Mouse (Mus musculus): ENCODE results near the gene Tbc1d10a. TPM values are rescaled to one million over a fixed set of nuclear protein-coding genes. Genes with fewer than 3 reads are reported as not detected.

Gene Tbc1d10a
- total and polyA plus RNA-seq, 3 experiments = 23.0 to 27.4 TPM; not detected in 1

DNA sequence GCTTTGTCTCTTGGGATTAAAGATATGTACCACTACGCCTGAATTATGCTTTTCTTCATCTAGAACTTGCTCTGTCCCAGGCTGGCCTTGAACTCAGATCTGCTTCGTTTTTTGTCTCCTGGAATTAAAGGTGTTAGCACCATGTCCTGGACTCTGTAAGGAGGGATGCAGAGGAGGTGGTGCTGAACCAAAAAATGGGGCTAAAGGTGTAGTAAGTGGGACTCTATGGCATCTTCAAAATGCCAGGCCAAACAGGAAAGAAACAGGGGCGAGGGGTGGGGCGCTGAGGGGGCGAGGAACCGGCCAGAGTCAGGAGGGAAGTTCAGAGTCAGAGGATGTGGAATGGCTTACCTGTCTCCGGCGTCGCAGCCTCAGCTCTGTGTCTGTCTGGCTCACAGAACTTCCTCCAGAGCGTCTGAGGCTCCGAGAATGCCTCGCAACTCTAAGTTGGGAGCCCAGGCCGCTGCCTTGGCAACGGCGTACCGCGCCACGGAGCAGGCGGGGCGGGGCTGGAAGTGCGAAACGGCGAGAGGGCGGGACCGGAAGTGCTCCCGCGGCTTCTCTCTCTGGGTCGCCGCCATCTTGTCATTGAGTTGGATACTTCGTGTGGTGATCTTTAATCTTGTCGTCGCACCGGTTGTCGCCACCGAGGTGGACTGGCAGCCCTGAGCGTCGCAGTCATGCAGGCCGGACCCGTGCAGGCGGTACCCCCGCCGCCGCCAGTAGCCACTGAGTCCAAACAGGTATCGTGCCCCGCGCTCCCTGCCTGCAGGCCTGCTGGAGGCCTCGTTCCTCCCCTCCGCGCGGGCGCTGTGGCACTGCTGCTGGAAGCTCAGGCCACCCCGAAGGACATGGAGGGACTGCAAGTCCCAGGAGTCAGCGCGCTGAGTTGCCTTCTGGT, 26.5 kb upstream of the Tbc1d10a start, which contains the start of the genes Ccdc157 and Sf3a1 (continued):
- TF ChIP-seq ELF1 (IDR thresholded peaks at IDR 0.05; ENCODE audit: low read depth, low read length) = peak; percentile 88
- TF ChIP-seq MYB (IDR thresholded peaks at IDR 0.05; ENCODE audit: low read depth, low read length) = no peak
- TF ChIP-seq NELFE (IDR thresholded peaks at IDR 0.05; ENCODE audit: low read depth, low read length) = peak; percentile 97
- no peak for TF ChIP-seq CHD2 (IDR thresholded peaks at IDR 0.05; ENCODE audit: low read length)
- TF ChIP-seq GABPA (IDR thresholded peaks at IDR 0.05; ENCODE audit: low read depth, low read length) = no peak

GRCm38 (mm10) chr11:4160758-4161480, 25.7 kb upstream of the Tbc1d10a start:
- peaks cover 46% of the 10 kb centered on the region for H3K79me2 ChIP-seq (ENCODE audit: control insufficient read depth, insufficient read depth, low read length, poor library complexity)
- DNase-seq (ENCODE audit: low read depth, low spot score) = peak; percentile 62
- peak overlapping the region; percentile 76 for H3K27ac ChIP-seq (ENCODE audit: control insufficient read depth, low read depth, low read length)
- peaks cover 35 to 39% of the 10 kb centered on the region in 2 experiments for H3K36me3 ChIP-seq (ENCODE audit: control insufficient read depth in 1 of 2, insufficient read depth in 2 of 2, low read length in 2 of 2)
- H3K27me3 ChIP-seq (ENCODE audit: control insufficient read depth in 1 of 2, insufficient read depth in 2 of 2, low read length in 2 of 2) = no peaks in the 10 kb centered on the region
- TF ChIP-seq MXI1 (IDR thresholded peaks at IDR 0.05; ENCODE audit: low read depth, low read length) (peak; percentile 47; the same call in 1 of the 2 replicates), JUND (IDR thresholded peaks at IDR 0.05; ENCODE audit: low read depth, low read length) (no peak), CHD1 (IDR thresholded peaks at IDR 0.05; ENCODE audit: low read depth, low read length) (peak; percentile 82; the same call in 1 of the 2 replicates), TAL1 (IDR thresholded peaks at IDR 0.05; ENCODE audit: low read length) (peak; percentile 53), POLR2AphosphoS5 (IDR thresholded peaks at IDR 0.05; ENCODE audit: borderline replicate concordance, low read depth, low read length) (no peak), ZNF384 (IDR thresholded peaks at IDR 0.05; ENCODE audit: low read depth, low read length) (no peak), TCF12 (IDR thresholded peaks at IDR 0.05; ENCODE audit: low read depth, low read length) (no peak), SIN3A (IDR thresholded peaks at IDR 0.05; ENCODE audit: low read length) (no peak; the same call in 1 of the 2 replicates), USF2 (IDR thresholded peaks at IDR 0.05; ENCODE audit: borderline replicate concordance in 1 of 2, insufficient read depth in 1 of 2, low read depth in 1 of 2, low read length in 2 of 2) (no peak)
- peak overlapping the region; percentile 84 to 96 for H3K4me3 ChIP-seq (ENCODE audit: control insufficient read depth in 1 of 2, insufficient read depth in 1 of 2, low read depth in 2 of 2, low read length in 2 of 2)
- peak overlapping the region; percentile 93 for H3K9ac ChIP-seq (ENCODE audit: control insufficient read depth, low read depth, low read length, poor library complexity, severe bottlenecking)
- H3K4me1 ChIP-seq (ENCODE audit: control insufficient read depth in 1 of 2, insufficient read depth in 2 of 2, low read length in 2 of 2) = peaks cover 12 to 29% of the 10 kb centered on the region in 2 experiments
- H3K9me3 ChIP-seq (replicated peaks; ENCODE audit: insufficient read depth, low read length) = no peaks in the 10 kb centered on the region

GRCm38 (mm10) chr11:4164701-4165100, 21.9 kb upstream of the Tbc1d10a start:
- DNase-seq (ENCODE audit: low read depth, low spot score) = no peak
- Histone ChIP-seq H3K4me3 (ENCODE audit: control insufficient read depth in 1 of 2, insufficient read depth in 1 of 2, low read depth in 2 of 2, low read length in 2 of 2) (no peak overlapping the region), H3K9ac (ENCODE audit: control insufficient read depth, low read depth, low read length, poor library complexity, severe bottlenecking) (no peak overlapping the region), H3K9me3 (replicated peaks; ENCODE audit: insufficient read depth, low read length) (no peaks in the 10 kb centered on the region), H3K27ac (ENCODE audit: control insufficient read depth, low read depth, low read length) (no peak overlapping the region), H3K4me1 (ENCODE audit: control insufficient read depth in 1 of 2, insufficient read depth in 2 of 2, low read length in 2 of 2) (peaks cover 9 to 22% of the 10 kb centered on the region in 2 experiments), H3K79me2 (ENCODE audit: control insufficient read depth, insufficient read depth, low read length, poor library complexity) (peaks cover 53% of the 10 kb centered on the region), H3K36me3 (ENCODE audit: control insufficient read depth in 1 of 2, insufficient read depth in 2 of 2, low read length in 2 of 2) (peaks cover 31 to 74% of the 10 kb centered on the region in 2 experiments), H3K27me3 (ENCODE audit: control insufficient read depth in 1 of 2, insufficient read depth in 2 of 2, low read length in 2 of 2) (no peaks in the 10 kb centered on the region)
- TF ChIP-seq NRF1 (IDR thresholded peaks at IDR 0.05; ENCODE audit: insufficient read depth, low read depth, low read length, poor library complexity, severe bottlenecking) = no peak
- TF ChIP-seq USF2 (IDR thresholded peaks at IDR 0.05; ENCODE audit: borderline replicate concordance in 1 of 2, insufficient read depth in 1 of 2, low read depth in 1 of 2, low read length in 2 of 2) = no peak
- no peak for TF ChIP-seq KAT2A (conservative IDR thresholded peaks at IDR 0.05; ENCODE audit: low read depth, low read length)
- 0 out of 4 replicates have a peak, but pooled peaks of 1 of the 2 experiments have one; percentile 22 for TF ChIP-seq POLR2A (IDR thresholded peaks at IDR 0.05; ENCODE audit: control insufficient read depth in 1 of 2, insufficient read depth in 1 of 2, low read depth in 1 of 2, low read length in 2 of 2, poor library complexity in 1 of 2)
